18 mouse cellular contexts compared by ENCODE assay signal in genomic region chr2:155742211-155742610, GRCm38 (mm10). TPM values are rescaled to one million over a fixed set of nuclear protein-coding genes. Genes with fewer than 3 reads are reported as not detected.
DNase-seq lines count a peak whose midpoint lies in the region; ATAC-seq and TF ChIP-seq lines count a peak whose summit lies in the region.
"Had no signal": no experiment of that assay in that cellular context is flagged by ENCODE, and none has a peak within 500 bp of the region (broad histone marks: within the 10 kb centered on the region; RNA-seq: fewer than 3 reads in every experiment).

No protein-coding gene starts in this region.

- peak overlapping the region; percentile 69 for H3K27ac ChIP-seq in kidney, embryonic 15.5 days
- H3K27ac ChIP-seq in ES-E14 (ENCODE audit: insufficient read depth, low read depth, low read length, poor library complexity, severe bottlenecking) = no peak overlapping the region
- peak overlapping the region; percentile 24; the same call in 1 of the 2 replicates for H3K27ac ChIP-seq in heart, embryonic 11.5 days (ENCODE audit: low read depth, low read length)
- no peak overlapping the region for H3K27ac ChIP-seq in forebrain, embryonic 15.5 days (replicated peaks)
- H3K27ac ChIP-seq: embryonic facial prominence, embryonic 13.5 days; limb, embryonic 13.5 days; macrophage had no signal

- H3K36me3 ChIP-seq in kidney, embryonic 15.5 days = no peaks in the 10 kb centered on the region
- H3K36me3 ChIP-seq in ES-E14 (ENCODE audit: control insufficient read depth, insufficient read depth, low read length, poor library complexity, severe bottlenecking) = no peaks in the 10 kb centered on the region
- no peaks in the 10 kb centered on the region for H3K36me3 ChIP-seq in heart, embryonic 11.5 days (ENCODE audit: control insufficient read depth, insufficient read depth, low read length)
- H3K36me3 ChIP-seq in forebrain, embryonic 15.5 days = no peaks in the 10 kb centered on the region
- H3K36me3 ChIP-seq: embryonic facial prominence, embryonic 13.5 days; limb, embryonic 13.5 days had no signal

- no peak for ATAC-seq in kidney, embryonic 15.5 days (replicated peaks; ENCODE audit: low FRiP score)
- 0 out of 2 replicates have a peak, but pooled peaks have one; percentile 43 for ATAC-seq in heart, embryonic 11.5 days (replicated peaks; ENCODE audit: insufficient number of reproducible peaks, low FRiP score, low TSS enrichment)
- ATAC-seq in forebrain, embryonic 15.5 days (replicated peaks) = no peak
- ATAC-seq: activated CD4-positive, CD25-positive, alpha-beta regulatory T cell, adult 4 months; forebrain, postnatal 0 days had no signal

- peaks cover 9% of the 10 kb centered on the region; the same call in 1 of the 2 replicates for H3K4me1 ChIP-seq in kidney, embryonic 15.5 days
- H3K4me1 ChIP-seq in ES-E14 (ENCODE audit: control insufficient read depth in 2 of 2, insufficient read depth in 2 of 2, low read length in 2 of 2, poor library complexity in 1 of 2) = peaks cover 6 to 17% of the 10 kb centered on the region in 2 experiments; a peak in 3 of 4 replicates
- 0 out of 2 replicates have a peak, but pooled peaks cover 3% of the 10 kb centered on the region for H3K4me1 ChIP-seq in heart, embryonic 11.5 days (ENCODE audit: control insufficient read depth, insufficient read depth, low read length)
- peaks cover 5% of the 10 kb centered on the region; the same call in 1 of the 2 replicates for H3K4me1 ChIP-seq in forebrain, embryonic 15.5 days
- H3K4me1 ChIP-seq: embryonic facial prominence, embryonic 13.5 days had no signal

- no peak overlapping the region for H3K9ac ChIP-seq in kidney, embryonic 15.5 days
- peak overlapping the region; percentile 30; the same call in 1 of the 2 replicates for H3K9ac ChIP-seq in ES-E14 (ENCODE audit: insufficient read depth, low read depth, low read length, poor library complexity, severe bottlenecking)
- no peak overlapping the region for H3K9ac ChIP-seq in heart, embryonic 11.5 days (ENCODE audit: low read depth, low read length)
- H3K9ac ChIP-seq in forebrain, embryonic 15.5 days (replicated peaks) = no peak overlapping the region
- H3K9ac ChIP-seq: embryonic facial prominence, embryonic 13.5 days; forebrain, postnatal 0 days; limb, embryonic 13.5 days had no signal

- 0 out of 2 replicates have a peak, but pooled peaks cover 3% of the 10 kb centered on the region for H3K27me3 ChIP-seq in kidney, embryonic 15.5 days
- H3K27me3 ChIP-seq in heart, embryonic 11.5 days (ENCODE audit: control insufficient read depth, insufficient read depth, low read length) = no peaks in the 10 kb centered on the region
- no peaks in the 10 kb centered on the region for H3K27me3 ChIP-seq in forebrain, embryonic 15.5 days
- H3K27me3 ChIP-seq: CH12.LX; embryonic facial prominence, embryonic 13.5 days; limb, embryonic 13.5 days had no signal

- in situ Hi-C loops in ES-E14 (cut with MboI; ENCODE audit: low sequenced_read_pairs in 2 of 2, unreplicated experiment in 2 of 2) = no loop called here

- H3K4me3 ChIP-seq in kidney, embryonic 15.5 days (replicated peaks) = no peak overlapping the region
- peak overlapping the region; percentile 24 to 41; a peak in 1 of 4 replicates for H3K4me3 ChIP-seq in ES-E14 (ENCODE audit: insufficient read depth in 1 of 2, low read depth in 1 of 2, low read length in 2 of 2, poor library complexity in 1 of 2, severe bottlenecking in 1 of 2)
- H3K4me3 ChIP-seq in heart, embryonic 11.5 days (ENCODE audit: low read depth, low read length) = no peak overlapping the region
- no peak overlapping the region for H3K4me3 ChIP-seq in forebrain, embryonic 15.5 days
- H3K4me3 ChIP-seq: embryonic facial prominence, embryonic 13.5 days; limb, embryonic 13.5 days had no signal

- H3K4me2 ChIP-seq in kidney, embryonic 15.5 days = no peak overlapping the region
- no peak overlapping the region for H3K4me2 ChIP-seq in heart, embryonic 11.5 days
- no peak overlapping the region for H3K4me2 ChIP-seq in forebrain, embryonic 15.5 days (replicated peaks)
- H3K4me2 ChIP-seq: embryonic facial prominence, embryonic 13.5 days; limb, embryonic 13.5 days had no signal

- DNase-seq in kidney, adult 11 months = no peak
- no peak for DNase-seq in ES-E14 (ENCODE audit: low read depth, low spot score)
- DNase-seq in lung, postnatal 4 days = peak; percentile 21 to 58
- no peak for DNase-seq in right cerebral cortex, adult 2 months (ENCODE audit: low spot score in 2 of 2)
- DNase-seq: cerebellum, postnatal 25 days; forebrain, postnatal 0 days had no signal

- no peaks in the 10 kb centered on the region for H3K9me3 ChIP-seq in kidney, embryonic 15.5 days (replicated peaks)
- H3K9me3 ChIP-seq in ES-E14 (ENCODE audit: control insufficient read depth, insufficient read depth, low read depth, low read length) = no peaks in the 10 kb centered on the region
- H3K9me3 ChIP-seq in heart, embryonic 11.5 days (replicated peaks; ENCODE audit: control insufficient read depth, low read length) = no peaks in the 10 kb centered on the region
- H3K9me3 ChIP-seq in forebrain, embryonic 15.5 days = no peaks in the 10 kb centered on the region
- H3K9me3 ChIP-seq: embryonic facial prominence, embryonic 13.5 days; limb, embryonic 13.5 days had no signal

- 74% methylated on average over 11 of the region's 11 CpGs for WGBS in kidney, embryonic 15.5 days
- WGBS in heart, embryonic 11.5 days (ENCODE audit: insufficient replicate concordance) = 38% methylated on average over 11 of the region's 11 CpGs
- 83% methylated on average over 11 of the region's 11 CpGs for WGBS in forebrain, embryonic 15.5 days

TF ChIP-seq in ES-E14, 5 proteins besides CTCF, POLR2A, EP300 and RAD21:
- TF ChIP-seq MAFK (IDR thresholded peaks at IDR 0.05; ENCODE audit: insufficient read depth, low read depth, low read length) (no peak), CHD2 (IDR thresholded peaks at IDR 0.05; ENCODE audit: low read depth, low read length) (no peak), ZNF384 (IDR thresholded peaks at IDR 0.05; ENCODE audit: low read depth, low read length) (no peak), ZC3H11A (IDR thresholded peaks at IDR 0.05; ENCODE audit: borderline replicate concordance, low read depth, low read length) (no peak), HCFC1 (IDR thresholded peaks at IDR 0.05; ENCODE audit: borderline replicate concordance, insufficient read depth, low read length) (no peak)

RNA-seq across cellular contexts. Expression of gene Gm17581, which starts 6.5 kb away (rescaled TPM):
- polyA plus RNA-seq in kidney, embryonic 15.5 days (2015; fragmentation: Nextera tagmentation; extraction: Ambion mirVana) = not detected in 2 replicates
- not detected in 2 replicates for total RNA-seq in ES-E14 (2012; rRNA removed)
- not detected in 2 replicates for polyA plus RNA-seq in heart, embryonic 11.5 days (2014; fragmentation: Nextera tagmentation; extraction: Ambion mirVana)
- polyA plus RNA-seq in forebrain, embryonic 15.5 days (2015; fragmentation: Nextera tagmentation; extraction: Ambion mirVana) = not detected in 2 replicates
- total RNA-seq: CH12.LX; forebrain, postnatal 0 days; layer of hippocampus, postnatal 10 days had no signal
- polyA plus RNA-seq: activated CD4-positive, CD25-positive, alpha-beta regulatory T cell, adult 4 months; embryonic facial prominence, embryonic 13.5 days; forebrain, postnatal 0 days; gonadal fat pad, adult 2 months; intestine, embryonic 14.5 days; limb, embryonic 13.5 days; macrophage; urinary bladder, adult 2 months had no signal

RNA-seq across cellular contexts. Expression of gene Procr, which starts 8.7 kb away (rescaled TPM):
- polyA plus RNA-seq in kidney, embryonic 15.5 days (2015; fragmentation: Nextera tagmentation; extraction: Ambion mirVana) = 11.1 and 12.3 TPM in 2 replicates
- total RNA-seq in ES-E14 (2012; rRNA removed) = 6.3 and 8.0 TPM in 2 replicates
- 8.6 and 9.2 TPM in 2 replicates for polyA plus RNA-seq in heart, embryonic 11.5 days (2014; fragmentation: Nextera tagmentation; extraction: Ambion mirVana)
- 1.9 and 2.7 TPM in 2 replicates for polyA plus RNA-seq in forebrain, embryonic 15.5 days (2015; fragmentation: Nextera tagmentation; extraction: Ambion mirVana)
- polyA plus RNA-seq: activated CD4-positive, CD25-positive, alpha-beta regulatory T cell, adult 4 months had no signal

RNA-seq across cellular contexts. Expression of gene Edem2, which starts 12.9 kb away (rescaled TPM):
- polyA plus RNA-seq in kidney, embryonic 15.5 days (2015; fragmentation: Nextera tagmentation; extraction: Ambion mirVana) = 36.1 and 39.0 TPM in 2 replicates
- 38.4 and 59.5 TPM in 2 replicates for total RNA-seq in ES-E14 (2012; rRNA removed)
- polyA plus RNA-seq in heart, embryonic 11.5 days (2014; fragmentation: Nextera tagmentation; extraction: Ambion mirVana) = 28.6 and 28.8 TPM in 2 replicates
- 42.4 and 46.5 TPM in 2 replicates for polyA plus RNA-seq in forebrain, embryonic 15.5 days (2015; fragmentation: Nextera tagmentation; extraction: Ambion mirVana)

RNA-seq across cellular contexts. Expression of gene Mmp24, which starts 32.9 kb away (rescaled TPM):
- 0.14 and 0.16 TPM in 2 replicates for polyA plus RNA-seq in kidney, embryonic 15.5 days (2015; fragmentation: Nextera tagmentation; extraction: Ambion mirVana)
- 0.76 and 1.3 TPM in 2 replicates for total RNA-seq in ES-E14 (2012; rRNA removed)
- polyA plus RNA-seq in heart, embryonic 11.5 days (2014; fragmentation: Nextera tagmentation; extraction: Ambion mirVana) = 0.04 TPM in 1 of 2 replicates, not detected in the other
- polyA plus RNA-seq in forebrain, embryonic 15.5 days (2015; fragmentation: Nextera tagmentation; extraction: Ambion mirVana) = 13.1 TPM in 2 replicates

RNA-seq across cellular contexts. Expression of gene Trpc4ap, which starts 50.0 kb away (rescaled TPM):
- 123 and 138 TPM in 2 replicates for polyA plus RNA-seq in kidney, embryonic 15.5 days (2015; fragmentation: Nextera tagmentation; extraction: Ambion mirVana)
- total RNA-seq in ES-E14 (2012; rRNA removed) = 40.1 and 50.0 TPM in 2 replicates
- polyA plus RNA-seq in heart, embryonic 11.5 days (2014; fragmentation: Nextera tagmentation; extraction: Ambion mirVana) = 92.4 and 102 TPM in 2 replicates
- polyA plus RNA-seq in forebrain, embryonic 15.5 days (2015; fragmentation: Nextera tagmentation; extraction: Ambion mirVana) = 172 and 180 TPM in 2 replicates

Comparison
In these comparisons a context has a peak if more than half of its experiments do, and no peak if none do; other contexts are left out.
1. H3K27ac ChIP-seq: peak in kidney, embryonic 15.5 days (single experiment) and heart, embryonic 11.5 days (single experiment); none in ES-E14 (single experiment) and forebrain, embryonic 15.5 days (single experiment).
2. H3K4me3 ChIP-seq: peak in ES-E14 (2 of 2); none in kidney, embryonic 15.5 days (single experiment), heart, embryonic 11.5 days (single experiment) and forebrain, embryonic 15.5 days (single experiment).
3. DNase-seq: peak in lung, postnatal 4 days (2 of 2); none in kidney, adult 11 months (single experiment), ES-E14 (single experiment) and right cerebral cortex, adult 2 months (0 of 2).